Mouse (Mus musculus) monocyte, adult 5-6 weeks (primary cell): ENCODE results near the gene Ccl2. TPM values are rescaled to one million over a fixed set of nuclear protein-coding genes. Genes with fewer than 3 reads are reported as not detected.

Experiments
- ATAC-seq: fragments of 153-309, 156-312 bp; replicated peaks from 2 replicates; pipeline ENCODE4 v1.8.0; 2017; ENCODE audit warnings: mild to moderate bottlenecking; ENCODE audit not compliant: low TSS enrichment, insufficient number of reproducible peaks, severe bottlenecking, poor library complexity, low FRiP score
- total RNA-seq: library from RNA; stranded (forward); fragments of 200-1000, 200-491, 200-594 nt; gene quantifications from 3 replicates; pipeline ENCODE4 v1.2.3, GENCODE M21; 2017

Gene Ccl2
- total RNA-seq, 1 experiment from 2014 or later, result 5.0 TPM

DNA sequence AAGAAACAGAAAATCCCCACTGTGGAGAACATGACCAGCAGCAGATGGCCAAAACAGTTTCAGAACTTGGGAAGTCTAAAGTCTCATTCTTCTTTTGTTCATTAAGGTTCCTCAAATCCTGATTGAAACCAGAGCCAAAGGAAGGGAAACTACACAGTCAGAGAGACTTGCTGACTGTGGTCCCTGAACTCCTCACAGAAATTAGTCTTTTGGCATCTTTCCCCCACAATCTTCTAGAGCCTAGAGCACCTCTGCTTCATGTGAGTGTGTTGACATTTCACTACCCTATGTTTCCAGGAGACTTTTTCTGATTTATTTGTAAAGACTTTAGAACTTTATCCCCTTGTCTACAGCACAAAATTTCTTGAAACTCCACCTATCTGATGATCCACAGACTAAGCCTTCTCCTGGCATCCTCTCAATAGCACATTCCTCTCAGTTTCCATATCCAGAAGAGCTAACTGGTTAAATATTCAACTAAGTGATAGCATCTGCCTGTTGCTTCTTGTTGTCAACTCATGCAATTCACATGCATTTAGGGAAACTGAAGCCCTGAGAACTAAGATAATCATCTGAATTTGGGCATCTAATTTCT lies 42.9 kb downstream of the Ccl2 start:
- ATAC-seq, result no peak

DNA sequence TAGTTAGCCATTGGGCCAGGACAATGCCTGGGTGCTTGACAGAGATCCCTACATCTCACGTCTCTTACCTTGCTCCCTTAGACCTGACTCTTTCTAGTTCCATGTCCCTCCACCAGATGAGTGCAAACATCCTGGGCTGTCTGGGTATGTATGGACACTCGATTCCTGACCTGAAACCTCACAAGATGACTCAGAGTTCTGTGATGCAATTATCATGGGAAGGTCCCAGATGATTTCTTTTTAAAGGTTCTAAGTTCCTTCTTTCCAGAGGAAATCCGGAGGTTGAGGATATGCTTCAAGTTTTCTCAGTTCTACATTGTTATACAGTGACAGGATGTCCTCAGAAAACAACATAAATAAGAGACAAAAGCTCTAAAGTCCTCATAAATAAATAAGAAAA lies 45.5 kb downstream of the Ccl2 start:
- ATAC-seq, result no peak

DNA sequence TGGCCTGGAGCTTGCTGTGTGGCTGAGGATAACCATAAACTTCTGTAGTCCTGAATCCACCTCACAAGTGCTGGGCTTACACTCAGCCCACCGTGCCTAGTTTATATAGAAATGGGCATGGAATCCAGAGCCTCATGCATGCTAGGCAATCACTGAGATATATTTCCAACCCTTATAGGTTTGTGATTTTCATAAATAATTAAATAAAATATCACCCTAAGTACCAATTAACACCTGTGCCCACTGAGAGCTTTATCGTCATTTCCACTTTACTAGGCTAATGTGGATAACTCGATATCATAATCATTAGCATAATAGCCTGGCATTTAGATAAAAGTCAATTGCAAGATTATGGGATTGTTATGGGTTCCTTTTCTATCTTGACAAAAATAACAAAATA lies 49.0 kb downstream of the Ccl2 start:
- no peak for ATAC-seq

Other genes starting within 250 kb of the Ccl2 start
- gene 5530401A14Rik, start 174.9 kb upstream of the Ccl2 start, total RNA-seq, result not detected in 3 replicates
- not detected in 3 replicates for gene Asic2, start 67.1 kb upstream of the Ccl2 start, total RNA-seq
- gene Gm17268, start 3.0 kb downstream of the Ccl2 start, total RNA-seq, result not detected in 3 replicates
- gene Ccl7, start 10.1 kb downstream of the Ccl2 start, total RNA-seq, result not detected in 3 replicates
- gene Ccl11, start 22.3 kb downstream of the Ccl2 start, total RNA-seq, result not detected in 3 replicates
- gene Ccl12, start 66.3 kb downstream of the Ccl2 start, total RNA-seq, result not detected in 3 replicates
- not detected in 3 replicates for gene Ccl8, start 79.6 kb downstream of the Ccl2 start, total RNA-seq